Mouse (Mus musculus): ENCODE measurements at regions not wholly inside any gene's neighbourhood (a gene's known extent, or its start where the extent isn't known, plus 50 kb on each side); places are given as distances from the start of the nearest gene placed in this dataset.

DNA sequence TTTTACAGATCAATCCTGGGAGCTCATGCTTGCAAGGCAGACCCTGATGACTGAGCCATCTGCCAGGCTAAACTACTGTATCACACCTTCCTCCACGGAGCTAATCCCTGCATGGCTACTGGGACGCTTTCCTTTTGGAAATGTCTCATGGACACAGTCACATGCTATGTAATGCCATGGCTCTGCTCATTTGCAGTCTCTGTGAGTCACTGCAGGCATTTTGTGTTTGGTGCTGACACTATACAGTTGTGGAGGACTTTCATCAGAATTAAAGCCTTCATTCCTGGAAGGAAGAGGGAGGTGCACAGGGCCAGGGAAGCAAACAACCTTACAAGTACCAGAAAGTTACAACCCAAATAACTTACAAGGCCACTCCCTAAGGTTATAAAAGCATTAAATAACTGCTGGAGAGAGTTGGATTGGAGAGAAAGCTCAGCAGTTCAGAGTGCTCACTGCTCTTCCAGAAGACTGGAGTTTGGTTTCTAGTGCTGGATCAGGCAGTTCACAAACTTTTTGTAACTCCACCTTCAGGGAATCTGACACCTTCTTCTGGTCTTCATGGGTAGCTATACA lies 544.3 kb upstream of the Hs6st1 start:
- Histone ChIP-seq H3K4me2 (ENCODE audit: low read depth, low read length) (no peak overlapping the region), H3K4me1 (ENCODE audit: control insufficient read depth, insufficient read depth, low read length) (no peaks in the 10 kb centered on the region), H3K36me3 (replicated peaks; ENCODE audit: control insufficient read depth, insufficient read depth, low read depth, low read length) (no peaks in the 10 kb centered on the region), H3K9me3 (replicated peaks; ENCODE audit: control insufficient read depth, low read length) (no peaks in the 10 kb centered on the region), H3K9ac (replicated peaks; ENCODE audit: low read length) (no peak overlapping the region), H3K27me3 (ENCODE audit: control insufficient read depth, insufficient read depth, low read length) (no peaks in the 10 kb centered on the region), H3K4me3 (ENCODE audit: low read depth, low read length) (no peak overlapping the region), H3K27ac (replicated peaks; ENCODE audit: low read depth, low read length) (no peak overlapping the region)
- 70% methylated on average over 2 of the region's 2 CpGs for whole genome bisulfite sequencing
- DNase-seq (ENCODE audit: low spot score) (no peak), ATAC-seq (replicated peaks; ENCODE audit: insufficient number of reproducible peaks, low FRiP score, low TSS enrichment, low read depth) (no peak)

DNA sequence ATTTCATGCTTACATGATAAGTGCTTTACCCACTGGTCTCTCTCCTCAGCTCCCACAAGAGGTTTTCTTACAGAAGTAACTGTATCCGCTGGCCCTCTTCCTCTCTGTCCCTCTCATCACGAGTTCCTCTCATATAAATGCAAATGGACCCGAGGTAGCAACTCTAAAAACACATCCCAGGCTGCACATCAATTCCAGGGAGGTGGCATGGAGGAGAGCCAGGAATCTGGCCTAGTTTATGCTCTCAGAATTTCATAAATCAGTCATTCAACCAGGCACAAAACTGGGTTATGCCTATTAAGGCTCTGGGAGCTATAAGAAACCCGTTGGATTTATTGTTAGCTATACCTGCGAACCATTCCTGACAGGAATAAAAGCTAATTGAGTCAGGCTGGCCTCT lies 543.4 kb upstream of the Hs6st1 start:
- H3K4me2 ChIP-seq (ENCODE audit: low read depth, low read length) = no peak overlapping the region
- ATAC-seq (replicated peaks; ENCODE audit: insufficient number of reproducible peaks, low FRiP score, low TSS enrichment, low read depth) = no peak
- H3K9ac ChIP-seq (replicated peaks; ENCODE audit: low read length) = no peak overlapping the region

GRCm38 (mm10) chr1:35527750-35528476 lies 540.3 kb upstream of the Hs6st1 start:
- Histone ChIP-seq H3K4me3 (ENCODE audit: low read depth, low read length) (no peak overlapping the region), H3K27me3 (ENCODE audit: control insufficient read depth, insufficient read depth, low read length) (no peaks in the 10 kb centered on the region), H3K9me3 (replicated peaks; ENCODE audit: control insufficient read depth, low read length) (no peaks in the 10 kb centered on the region), H3K9ac (replicated peaks; ENCODE audit: low read length) (no peak overlapping the region), H3K36me3 (replicated peaks; ENCODE audit: control insufficient read depth, insufficient read depth, low read depth, low read length) (no peaks in the 10 kb centered on the region), H3K4me1 (ENCODE audit: control insufficient read depth, insufficient read depth, low read length) (no peaks in the 10 kb centered on the region), H3K4me2 (ENCODE audit: low read depth, low read length) (no peak overlapping the region), H3K27ac (replicated peaks; ENCODE audit: low read depth, low read length) (no peak overlapping the region)
- DNase-seq (ENCODE audit: low spot score) (no peak), ATAC-seq (replicated peaks; ENCODE audit: insufficient number of reproducible peaks, low FRiP score, low TSS enrichment, low read depth) (no peak)
- whole genome bisulfite sequencing = 81% methylated on average over 12 of the region's 12 CpGs

More for the DNA sequence above, 543.4 kb upstream of the Hs6st1 start:
- H3K27me3 ChIP-seq (ENCODE audit: control insufficient read depth, insufficient read depth, low read length) = no peaks in the 10 kb centered on the region
- no peaks in the 10 kb centered on the region for H3K4me1 ChIP-seq (ENCODE audit: control insufficient read depth, insufficient read depth, low read length)
- no peaks in the 10 kb centered on the region for H3K9me3 ChIP-seq (replicated peaks; ENCODE audit: control insufficient read depth, low read length)
- no peak for DNase-seq (ENCODE audit: low spot score)
- 69% methylated on average over 5 of the region's 5 CpGs for WGBS
- H3K4me3 ChIP-seq (ENCODE audit: low read depth, low read length) = no peak overlapping the region
- H3K36me3 ChIP-seq (replicated peaks; ENCODE audit: control insufficient read depth, insufficient read depth, low read depth, low read length) = no peaks in the 10 kb centered on the region
- H3K27ac ChIP-seq (replicated peaks; ENCODE audit: low read depth, low read length) = no peak overlapping the region

GRCm38 (mm10) chr1:35535470-35535869 lies 532.7 kb upstream of the Hs6st1 start:
- Histone ChIP-seq H3K4me2 (ENCODE audit: low read depth, low read length) (no peak overlapping the region), H3K9ac (replicated peaks; ENCODE audit: low read length) (no peak overlapping the region), H3K4me3 (ENCODE audit: low read depth, low read length) (no peak overlapping the region), H3K27me3 (ENCODE audit: control insufficient read depth, insufficient read depth, low read length) (no peaks in the 10 kb centered on the region), H3K9me3 (replicated peaks; ENCODE audit: control insufficient read depth, low read length) (no peaks in the 10 kb centered on the region), H3K4me1 (ENCODE audit: control insufficient read depth, insufficient read depth, low read length) (no peaks in the 10 kb centered on the region), H3K36me3 (replicated peaks; ENCODE audit: control insufficient read depth, insufficient read depth, low read depth, low read length) (no peaks in the 10 kb centered on the region), H3K27ac (replicated peaks; ENCODE audit: low read depth, low read length) (no peak overlapping the region)
- ATAC-seq (replicated peaks; ENCODE audit: insufficient number of reproducible peaks, low FRiP score, low TSS enrichment, low read depth) (no peak), DNase-seq (ENCODE audit: low spot score) (no peak)

- no peak overlapping the region for H3K27ac ChIP-seq (replicated peaks; ENCODE audit: low read depth, low read length)
- no peak for ATAC-seq (replicated peaks; ENCODE audit: insufficient number of reproducible peaks, low FRiP score, low TSS enrichment, low read depth)
- H3K4me3 ChIP-seq (ENCODE audit: low read depth, low read length) = no peak overlapping the region
- no peaks in the 10 kb centered on the region for H3K4me1 ChIP-seq (ENCODE audit: control insufficient read depth, insufficient read depth, low read length)
- no peaks in the 10 kb centered on the region for H3K36me3 ChIP-seq (replicated peaks; ENCODE audit: control insufficient read depth, insufficient read depth, low read depth, low read length)
- no peak for DNase-seq (ENCODE audit: low spot score)
- no peak overlapping the region for H3K4me2 ChIP-seq (ENCODE audit: low read depth, low read length)
- H3K27me3 ChIP-seq (ENCODE audit: control insufficient read depth, insufficient read depth, low read length) = no peaks in the 10 kb centered on the region
- WGBS = 88% methylated on average over 5 of the region's 5 CpGs
- no peak overlapping the region for H3K9ac ChIP-seq (replicated peaks; ENCODE audit: low read length)
- no peaks in the 10 kb centered on the region for H3K9me3 ChIP-seq (replicated peaks; ENCODE audit: control insufficient read depth, low read length)
These were observed 531.9 kb upstream of the Hs6st1 start for GRCm38 (mm10) chr1:35536276-35536675.

- Histone ChIP-seq H3K9me3 (replicated peaks; ENCODE audit: control insufficient read depth, low read length) (no peaks in the 10 kb centered on the region), H3K4me1 (ENCODE audit: control insufficient read depth, insufficient read depth, low read length) (no peaks in the 10 kb centered on the region), H3K4me3 (ENCODE audit: low read depth, low read length) (no peak overlapping the region), H3K27me3 (ENCODE audit: control insufficient read depth, insufficient read depth, low read length) (no peaks in the 10 kb centered on the region), H3K9ac (replicated peaks; ENCODE audit: low read length) (no peak overlapping the region), H3K36me3 (replicated peaks; ENCODE audit: control insufficient read depth, insufficient read depth, low read depth, low read length) (no peaks in the 10 kb centered on the region), H3K4me2 (ENCODE audit: low read depth, low read length) (no peak overlapping the region), H3K27ac (replicated peaks; ENCODE audit: low read depth, low read length) (no peak overlapping the region)
- DNase-seq (ENCODE audit: low spot score) = no peak
- ATAC-seq (replicated peaks; ENCODE audit: insufficient number of reproducible peaks, low FRiP score, low TSS enrichment, low read depth) = no peak
- WGBS = 85% methylated on average over 3 of the region's 3 CpGs
These were observed 519.4 kb upstream of the Hs6st1 start for GRCm38 (mm10) chr1:35548845-35549244.

- no peak overlapping the region for H3K27ac ChIP-seq (replicated peaks; ENCODE audit: low read depth, low read length)
- WGBS = 79% methylated on average over 1 of the region's 1 CpGs
- H3K27me3 ChIP-seq (ENCODE audit: control insufficient read depth, insufficient read depth, low read length) = no peaks in the 10 kb centered on the region
- H3K4me2 ChIP-seq (ENCODE audit: low read depth, low read length) = no peak overlapping the region
- no peak overlapping the region for H3K4me3 ChIP-seq (ENCODE audit: low read depth, low read length)
- ATAC-seq (replicated peaks; ENCODE audit: insufficient number of reproducible peaks, low FRiP score, low TSS enrichment, low read depth) (no peak), DNase-seq (ENCODE audit: low spot score) (no peak)
- no peak overlapping the region for H3K9ac ChIP-seq (replicated peaks; ENCODE audit: low read length)
- no peaks in the 10 kb centered on the region for H3K9me3 ChIP-seq (replicated peaks; ENCODE audit: control insufficient read depth, low read length)
- H3K36me3 ChIP-seq (replicated peaks; ENCODE audit: control insufficient read depth, insufficient read depth, low read depth, low read length) = no peaks in the 10 kb centered on the region
- no peaks in the 10 kb centered on the region for H3K4me1 ChIP-seq (ENCODE audit: control insufficient read depth, insufficient read depth, low read length)
These were observed 516.7 kb upstream of the Hs6st1 start for GRCm38 (mm10) chr1:35551503-35551902.

DNA sequence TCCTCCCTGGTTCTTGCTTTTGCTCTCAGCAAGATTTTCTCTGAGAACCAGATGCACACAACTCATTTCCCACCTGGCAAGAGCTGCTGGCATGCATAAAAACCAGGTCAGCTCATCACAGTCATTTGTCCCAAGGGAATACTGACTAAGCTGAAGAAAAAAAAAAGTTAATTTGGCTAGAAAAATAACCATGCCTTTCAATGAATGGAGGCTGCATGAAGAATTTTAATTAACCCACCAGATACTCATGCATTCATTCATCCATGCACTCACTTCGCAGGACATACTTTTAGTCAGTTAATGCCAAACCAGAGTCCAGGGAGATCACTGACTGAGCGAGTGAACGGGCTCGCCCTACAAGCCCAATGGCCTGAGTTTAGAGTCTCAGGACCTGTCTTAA lies 505.4 kb upstream of the Hs6st1 start:
- Histone ChIP-seq H3K4me3 (ENCODE audit: low read depth, low read length) (no peak overlapping the region), H3K9me3 (replicated peaks; ENCODE audit: control insufficient read depth, low read length) (no peaks in the 10 kb centered on the region), H3K4me1 (ENCODE audit: control insufficient read depth, insufficient read depth, low read length) (no peaks in the 10 kb centered on the region), H3K4me2 (ENCODE audit: low read depth, low read length) (no peak overlapping the region), H3K27ac (replicated peaks; ENCODE audit: low read depth, low read length) (no peak overlapping the region), H3K36me3 (replicated peaks; ENCODE audit: control insufficient read depth, insufficient read depth, low read depth, low read length) (no peaks in the 10 kb centered on the region), H3K27me3 (ENCODE audit: control insufficient read depth, insufficient read depth, low read length) (no peaks in the 10 kb centered on the region), H3K9ac (replicated peaks; ENCODE audit: low read length) (no peak overlapping the region)
- ATAC-seq (replicated peaks; ENCODE audit: insufficient number of reproducible peaks, low FRiP score, low TSS enrichment, low read depth) (no peak), DNase-seq (ENCODE audit: low spot score) (no peak)
- WGBS = 88% methylated on average over 4 of the region's 4 CpGs
